Mouse (Mus musculus) intestine, postnatal 0 days (tissue): ENCODE data around the gene Sin3a. TPM values are rescaled to one million over a fixed set of nuclear protein-coding genes. Genes with fewer than 3 reads are reported as not detected.

Experiments used
- ATAC-seq: fragments of 200-750 bp; cut with Nextera tagmentation; 2 replicates; pipeline ENCODE4 v1.8.0; 2017; ENCODE audit warnings: mild to moderate bottlenecking, moderate TSS enrichment, moderate library complexity
- H3K27ac ChIP-seq: fragments of 300-500 bp; sonication (generic); 2 replicates; pipeline ENCODE4 v1.5.1; 2014; ENCODE audit warnings: mild to moderate bottlenecking, low read depth, low read length, moderate library complexity
- H3K27me3 ChIP-seq: fragments of 300-500 bp; sonication (generic); replicated peaks from 2 replicates; pipeline ENCODE4 v1.6.1; 2014; ENCODE audit warnings: low read length, mixed read lengths; ENCODE audit not compliant: control insufficient read depth, insufficient read depth
- H3K36me3 ChIP-seq: fragments of 300-500 bp; sonication (generic); 2 replicates; pipeline ENCODE4 v1.6.1; 2014; ENCODE audit warnings: mild to moderate bottlenecking, moderate library complexity; ENCODE audit not compliant: control insufficient read depth, insufficient read depth
- H3K4me1 ChIP-seq: fragments of 300-500 bp; sonication (generic); replicated peaks from 2 replicates; pipeline ENCODE4 v1.6.1; 2014; ENCODE audit warnings: antibody characterized with exemption, low read length, mixed read lengths; ENCODE audit not compliant: control insufficient read depth, insufficient read depth
- H3K4me2 ChIP-seq: fragments of 300-500 bp; sonication (generic); replicated peaks from 2 replicates; pipeline ENCODE4 v1.6.1; 2014; ENCODE audit warnings: low read depth, mild to moderate bottlenecking, moderate library complexity
- H3K4me3 ChIP-seq: fragments of 300-500 bp; sonication (generic); 2 replicates; pipeline ENCODE4 v1.5.1; 2014; ENCODE audit warnings: low read depth, low read length
- H3K9ac ChIP-seq: fragments of 300-500 bp; sonication (generic); 2 replicates; pipeline ENCODE4 v1.6.1; 2014; ENCODE audit warnings: mild to moderate bottlenecking, low read depth, low read length
- H3K9me3 ChIP-seq: fragments of 300-500 bp; sonication (generic); 2 replicates; pipeline ENCODE4 v1.6.1; 2016; ENCODE audit warnings: mixed run types; ENCODE audit not compliant: control insufficient read depth
- CTCF ChIP-seq: sonication (generic); IDR thresholded peaks from 2 replicates; pipeline ENCODE4 v1.5.1; 2016; ENCODE audit warnings: low read depth, mild to moderate bottlenecking, control low read depth, antibody characterized with exemption, moderate library complexity
- WGBS: fragments of 180-500 bp; shearing (Covaris S2); extraction: QIAGEN DNeasy Blood & Tissue Kit; methylation state at CpG from one replicate; pipeline ENCODE4 v1.1.7; 2014; 5-methylcytosine and 5-hydroxymethylcytosine counted together
- polyA plus RNA-seq: library from polyadenylated mRNA; unstranded; fragments of >200 nt; fragmentation: Nextera tagmentation; extraction: Ambion mirVana; gene quantifications from 2 replicates; pipeline ENCODE4 v1.2.1, GENCODE M21; 2015

Gene Sin3a
- polyA plus RNA-seq, result 11.7 and 14.1 TPM in 2 replicates

DNA sequence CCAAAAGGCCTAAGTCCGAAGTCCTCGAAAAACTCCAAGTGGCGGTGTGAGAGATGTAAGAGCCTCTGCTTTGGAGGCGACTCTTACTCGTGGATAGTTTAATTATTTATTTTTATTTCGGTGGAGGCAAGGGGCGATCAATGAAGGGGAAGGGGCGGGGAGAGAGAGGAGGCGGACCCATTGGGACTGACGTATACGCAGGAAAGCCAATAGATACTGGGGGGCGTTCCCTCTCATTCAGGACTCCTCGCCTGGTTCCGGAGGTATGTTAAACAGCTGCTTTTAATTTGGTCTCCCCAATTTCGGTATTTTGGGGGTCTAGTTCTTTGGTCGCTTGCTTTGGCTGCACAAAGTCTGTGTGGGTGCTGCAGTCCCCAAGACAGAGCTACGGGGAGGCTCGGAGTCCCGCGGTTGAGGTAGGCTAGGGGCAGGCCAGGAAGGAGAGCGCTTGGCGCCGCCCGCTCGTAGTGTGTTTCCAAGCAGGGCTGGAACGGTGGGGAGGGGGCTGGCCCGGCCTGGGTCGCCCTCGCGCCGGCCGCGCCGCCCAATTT is at the start of gene Sin3a:
Gene Sin3a (plus strand): TSS at position 240 of the 551 bp plus-strand sequence.
- H3K9me3 ChIP-seq, result no peaks in the 10 kb centered on the region
- 0% methylated on average over 34 of the region's 34 CpGs for WGBS
- peak within 1 kb of the TSS; percentile 98 for H3K27ac ChIP-seq
- TF ChIP-seq CTCF, result no peak
- peak within 1 kb of the TSS; percentile 75 for H3K9ac ChIP-seq
- H3K4me2 ChIP-seq, result peak within 1 kb of the TSS; percentile 91
- H3K27me3 ChIP-seq, result no peaks in the 10 kb centered on the region
- H3K4me1 ChIP-seq, result no peaks in the 10 kb centered on the region
- peak within 1 kb of the TSS; percentile 78 for H3K4me3 ChIP-seq
- H3K36me3 ChIP-seq, result no peaks in the 10 kb centered on the region
- ATAC-seq, result no peak

DNA sequence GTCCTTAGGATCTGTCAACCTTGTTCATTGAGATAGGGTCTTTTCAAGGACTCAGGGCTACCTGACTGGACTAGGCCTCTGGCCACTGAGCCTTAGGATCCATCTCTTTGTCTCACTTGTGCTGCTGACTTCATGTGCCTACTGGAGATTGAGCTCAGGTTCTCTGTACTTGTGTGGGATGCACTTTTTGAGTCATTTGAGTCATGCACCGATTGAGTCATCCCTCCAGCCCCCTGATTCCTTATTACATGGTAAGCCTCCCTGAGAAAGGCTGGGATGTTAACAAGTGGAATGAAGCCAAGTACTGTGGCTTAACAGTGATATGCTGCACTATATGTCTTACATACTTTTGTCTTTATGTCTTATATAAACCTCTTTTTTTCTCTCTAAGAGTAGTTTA is 40.1 kb upstream of the Sin3a start:
- no peaks in the 10 kb centered on the region for H3K27me3 ChIP-seq
- no peaks in the 10 kb centered on the region for H3K4me1 ChIP-seq
- no peaks in the 10 kb centered on the region for H3K9me3 ChIP-seq
- H3K9ac ChIP-seq, result no peak overlapping the region
- no peak overlapping the region for H3K27ac ChIP-seq
- ATAC-seq, result no peak
- TF ChIP-seq CTCF, result no peak
- peaks cover 14% of the 10 kb centered on the region for H3K36me3 ChIP-seq
- H3K4me3 ChIP-seq, result no peak overlapping the region
- no peak overlapping the region for H3K4me2 ChIP-seq
- 78% methylated on average over 1 of the region's 1 CpGs for WGBS

DNA sequence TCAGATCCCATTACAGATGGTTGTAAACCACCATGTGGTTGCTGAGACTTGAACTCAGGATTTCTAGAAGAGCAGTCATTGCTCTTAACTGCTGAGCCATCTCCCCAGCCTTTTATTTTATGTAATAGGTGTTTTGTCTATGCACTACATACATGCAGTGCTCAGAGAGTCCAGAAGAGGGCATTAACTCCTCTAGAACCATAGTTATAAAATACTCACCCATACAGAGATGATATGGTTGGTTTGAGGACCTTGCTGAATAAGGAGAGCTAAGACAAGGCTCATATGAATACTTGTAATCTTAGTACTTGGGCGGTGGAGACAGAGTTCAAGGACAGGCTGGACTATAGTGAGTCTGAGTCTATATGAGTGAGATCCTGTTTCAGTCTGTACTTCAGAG is 15.6 kb upstream of the Sin3a start:
- 79% methylated on average over 1 of the region's 1 CpGs for WGBS
- Histone ChIP-seq H3K4me2 (no peak overlapping the region), H3K9me3 (no peaks in the 10 kb centered on the region), H3K4me1 (no peaks in the 10 kb centered on the region), H3K27me3 (no peaks in the 10 kb centered on the region), H3K9ac (no peak overlapping the region), H3K4me3 (no peak overlapping the region), H3K36me3 (peaks cover 26% of the 10 kb centered on the region), H3K27ac (no peak overlapping the region)
- TF ChIP-seq CTCF, result peak; percentile 76
- no peak for ATAC-seq

DNA sequence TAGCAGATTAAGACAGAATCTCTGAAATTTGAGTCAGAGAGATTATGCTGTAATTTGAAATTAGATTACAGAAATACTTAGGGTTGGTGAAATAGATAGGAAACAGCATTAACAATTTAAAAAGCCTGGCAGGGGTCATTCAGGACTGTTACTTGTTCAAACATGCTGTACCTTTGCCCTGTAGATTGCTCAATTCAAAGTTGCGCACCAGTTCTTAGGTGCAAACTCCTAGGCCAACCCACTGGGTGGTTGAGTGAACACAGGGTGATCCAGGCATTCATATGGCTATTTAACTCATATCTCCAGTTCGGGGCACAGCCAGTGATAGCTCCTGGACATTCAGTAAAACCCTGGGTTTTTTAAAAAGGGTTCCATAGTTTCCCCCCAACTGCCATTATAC is 7.7 kb upstream of the Sin3a start:
- WGBS, result 53% methylated on average over 2 of the region's 2 CpGs
- ATAC-seq, result peak; percentile 63

DNA sequence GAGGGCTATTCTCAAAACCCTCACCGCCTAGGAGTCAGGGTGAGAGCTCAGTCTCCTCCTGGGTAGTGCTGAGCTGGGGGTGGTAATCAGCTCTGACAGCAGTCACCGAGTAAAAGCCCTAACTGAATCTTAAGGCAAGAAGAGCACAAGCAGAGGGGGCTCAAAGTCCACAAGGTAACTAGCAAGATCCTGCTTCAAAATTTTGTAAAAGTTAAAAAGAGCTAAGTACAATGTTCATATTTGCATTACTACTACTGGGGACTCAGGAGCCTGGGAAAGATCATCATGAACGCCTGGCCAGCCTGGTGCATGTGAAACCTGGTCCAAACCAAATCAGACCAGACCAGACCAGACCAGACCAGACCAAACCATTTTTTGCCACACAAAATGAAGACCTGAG is 3.6 kb upstream of the Sin3a start:
- 51% methylated on average over 3 of the region's 3 CpGs for WGBS
- Histone ChIP-seq H3K4me1 (no peaks in the 10 kb centered on the region), H3K9ac (no peak overlapping the region), H3K4me2 (no peak overlapping the region), H3K27me3 (no peaks in the 10 kb centered on the region), H3K4me3 (no peak overlapping the region), H3K27ac (no peak overlapping the region), H3K36me3 (no peaks in the 10 kb centered on the region), H3K9me3 (no peaks in the 10 kb centered on the region)
- TF ChIP-seq CTCF, result no peak
- no peak for ATAC-seq

More for the DNA sequence above, 7.7 kb upstream of the Sin3a start:
- H3K4me2 ChIP-seq, result no peak overlapping the region
- peaks cover 8% of the 10 kb centered on the region for H3K36me3 ChIP-seq
- no peak overlapping the region for H3K4me3 ChIP-seq
- no peak overlapping the region for H3K9ac ChIP-seq
- H3K27ac ChIP-seq, result no peak overlapping the region
- no peaks in the 10 kb centered on the region for H3K4me1 ChIP-seq
- no peak for TF ChIP-seq CTCF
- H3K27me3 ChIP-seq, result no peaks in the 10 kb centered on the region
- H3K9me3 ChIP-seq, result no peaks in the 10 kb centered on the region

DNA sequence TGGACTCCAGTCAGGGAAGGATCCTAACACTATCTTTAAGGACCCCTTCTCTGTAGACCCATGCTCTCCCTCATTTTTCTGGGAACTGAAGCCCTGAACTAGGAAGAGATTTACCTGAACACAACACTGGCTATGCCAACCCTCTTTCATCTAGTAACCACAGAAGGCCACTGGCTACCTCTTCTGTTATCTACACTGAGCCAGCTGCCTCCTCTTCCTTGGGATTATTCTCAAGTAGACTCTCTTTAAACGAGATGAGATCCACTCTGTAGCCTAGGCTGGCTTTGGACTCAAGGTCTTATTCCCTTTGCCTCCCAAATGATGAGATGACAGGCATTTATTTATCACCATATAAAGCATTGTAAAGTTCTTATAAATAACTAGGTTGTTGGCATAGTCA is 1.6 kb upstream of the Sin3a start:
- no peaks in the 10 kb centered on the region for H3K9me3 ChIP-seq
- no peak overlapping the region for H3K4me2 ChIP-seq
- no peaks in the 10 kb centered on the region for H3K27me3 ChIP-seq
- no peak for ATAC-seq
- no peak overlapping the region for H3K27ac ChIP-seq
- 43% methylated on average over 1 of the region's 1 CpGs for WGBS
- no peaks in the 10 kb centered on the region for H3K36me3 ChIP-seq
- H3K4me3 ChIP-seq, result no peak overlapping the region
- TF ChIP-seq CTCF, result no peak
- no peak overlapping the region for H3K9ac ChIP-seq
- H3K4me1 ChIP-seq, result no peaks in the 10 kb centered on the region
